In the genomic region with DNA sequence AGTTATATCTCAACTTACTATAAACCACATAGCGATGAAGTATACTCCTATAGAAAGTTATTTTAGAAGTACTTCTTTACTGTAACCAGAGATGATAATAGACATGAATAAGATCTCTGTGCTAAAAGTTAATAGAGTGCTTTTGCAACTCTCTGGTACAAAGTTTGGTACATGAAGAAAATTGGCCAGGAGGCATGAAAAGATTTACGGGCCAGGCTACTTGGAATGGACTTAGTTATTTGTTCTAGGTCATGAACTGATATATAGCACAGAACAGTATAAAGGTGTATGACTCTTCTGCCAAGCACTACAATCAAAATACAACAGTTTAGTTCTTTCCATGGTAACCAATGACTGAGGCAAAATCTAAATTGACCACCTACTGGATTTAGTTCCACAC, we compare ENCODE assay signal across 12 mouse cellular contexts. TPM values are rescaled to one million over a fixed set of nuclear protein-coding genes. Genes with fewer than 3 reads are reported as not detected.
DNase-seq lines count a peak whose midpoint lies in the region; ATAC-seq and TF ChIP-seq lines count a peak whose summit lies in the region.
"Had no signal": no experiment of that assay in that cellular context is flagged by ENCODE, and none has a peak within 500 bp of the region (broad histone marks: within the 10 kb centered on the region; RNA-seq: fewer than 3 reads in every experiment).

No protein-coding gene starts in this region.

- ATAC-seq in intestine, embryonic 14.5 days (replicated peaks; ENCODE audit: low FRiP score, low TSS enrichment, low read depth): no peak
- no peak for ATAC-seq in intestine, postnatal 0 days
- ATAC-seq in forebrain, embryonic 13.5 days: no peak
- ATAC-seq in liver, embryonic 13.5 days (ENCODE audit: low read depth): no peak
- no peak for ATAC-seq in megakaryocyte progenitor cell, adult 5-6 weeks (replicated peaks; ENCODE audit: poor library complexity)

- TF ChIP-seq POLR2A in bone marrow macrophage, adult 2 months (IDR thresholded peaks at IDR 0.05; ENCODE audit: borderline replicate concordance, low read depth, low read length): no peak

- H3K4me1 ChIP-seq in intestine, embryonic 14.5 days (replicated peaks; ENCODE audit: control insufficient read depth, insufficient read depth, low read length): no peaks in the 10 kb centered on the region; the same call in 1 of the 2 replicates
- H3K4me1 ChIP-seq in intestine, postnatal 0 days (replicated peaks; ENCODE audit: control insufficient read depth, insufficient read depth, low read length): no peaks in the 10 kb centered on the region
- no peaks in the 10 kb centered on the region for H3K4me1 ChIP-seq in bone marrow macrophage, adult 2 months (ENCODE audit: control insufficient read depth, insufficient read depth, low read length)
- H3K4me1 ChIP-seq in forebrain, embryonic 13.5 days: peaks cover 11% of the 10 kb centered on the region
- H3K4me1 ChIP-seq in liver, embryonic 13.5 days (replicated peaks): peaks cover 3% of the 10 kb centered on the region

- no peaks in the 10 kb centered on the region for H3K27me3 ChIP-seq in intestine, embryonic 14.5 days (replicated peaks; ENCODE audit: control insufficient read depth, insufficient read depth, low read length)
- no peaks in the 10 kb centered on the region for H3K27me3 ChIP-seq in intestine, postnatal 0 days (replicated peaks; ENCODE audit: control insufficient read depth, insufficient read depth, low read length)
- H3K27me3 ChIP-seq in forebrain, embryonic 13.5 days: no peaks in the 10 kb centered on the region
- H3K27me3 ChIP-seq in liver, embryonic 13.5 days: no peaks in the 10 kb centered on the region

- no peak overlapping the region for H3K9ac ChIP-seq in intestine, embryonic 14.5 days (ENCODE audit: low read length)
- H3K9ac ChIP-seq in intestine, postnatal 0 days (ENCODE audit: low read depth, low read length): no peak overlapping the region
- H3K9ac ChIP-seq in forebrain, embryonic 13.5 days: no peak overlapping the region
- H3K9ac ChIP-seq in liver, embryonic 13.5 days: no peak overlapping the region

- no peak for DNase-seq in intestine, embryonic 14.5 days (ENCODE audit: low spot score)
- no peak for DNase-seq in liver, embryonic 13.5 days
- DNase-seq in layer of hippocampus, adult 18-20 months (ENCODE audit: low spot score in 2 of 2): no peak
- DNase-seq in layer of hippocampus, adult 9-11 months: no peak
- DNase-seq: heart, adult 11 months; kidney, postnatal 36 days; right cerebral cortex, postnatal 4 days; thymus, postnatal 14 days had no signal

- H3K9me3 ChIP-seq in intestine, embryonic 14.5 days (ENCODE audit: control insufficient read depth, low read length): no peaks in the 10 kb centered on the region
- no peaks in the 10 kb centered on the region for H3K9me3 ChIP-seq in intestine, postnatal 0 days (ENCODE audit: control insufficient read depth)
- no peaks in the 10 kb centered on the region for H3K9me3 ChIP-seq in forebrain, embryonic 13.5 days (replicated peaks)
- H3K9me3 ChIP-seq in liver, embryonic 13.5 days (replicated peaks): no peaks in the 10 kb centered on the region

- no peak overlapping the region for H3K27ac ChIP-seq in intestine, embryonic 14.5 days (ENCODE audit: low read depth)
- no peak overlapping the region for H3K27ac ChIP-seq in intestine, postnatal 0 days (ENCODE audit: low read depth, low read length)
- H3K27ac ChIP-seq in bone marrow macrophage, adult 2 months (ENCODE audit: insufficient read depth, low read depth, low read length): peak overlapping the region; percentile 30
- no peak overlapping the region for H3K27ac ChIP-seq in forebrain, embryonic 13.5 days
- H3K27ac ChIP-seq in liver, embryonic 13.5 days: no peak overlapping the region

- H3K4me3 ChIP-seq in intestine, embryonic 14.5 days (ENCODE audit: low read depth, low read length): no peak overlapping the region
- H3K4me3 ChIP-seq in intestine, postnatal 0 days (ENCODE audit: low read depth, low read length): no peak overlapping the region; the same call in 1 of the 2 replicates
- H3K4me3 ChIP-seq in bone marrow macrophage, adult 2 months (ENCODE audit: insufficient read depth, low read length): no peak overlapping the region
- H3K4me3 ChIP-seq in forebrain, embryonic 13.5 days: no peak overlapping the region
- no peak overlapping the region for H3K4me3 ChIP-seq in liver, embryonic 13.5 days (replicated peaks)

- H3K4me2 ChIP-seq in intestine, embryonic 14.5 days (ENCODE audit: low read length): peak overlapping the region; percentile 53
- no peak overlapping the region for H3K4me2 ChIP-seq in intestine, postnatal 0 days (replicated peaks; ENCODE audit: low read depth)
- H3K4me2 ChIP-seq in forebrain, embryonic 13.5 days: peak overlapping the region; percentile 58; the same call in 1 of the 2 replicates
- peak overlapping the region; percentile 69; the same call in 1 of the 2 replicates for H3K4me2 ChIP-seq in liver, embryonic 13.5 days

- no peaks in the 10 kb centered on the region for H3K36me3 ChIP-seq in intestine, embryonic 14.5 days (ENCODE audit: control insufficient read depth, insufficient read depth, low read length)
- no peaks in the 10 kb centered on the region for H3K36me3 ChIP-seq in intestine, postnatal 0 days (ENCODE audit: control insufficient read depth, insufficient read depth)
- no peaks in the 10 kb centered on the region for H3K36me3 ChIP-seq in forebrain, embryonic 13.5 days (ENCODE audit: poor library complexity, severe bottlenecking)
- no peaks in the 10 kb centered on the region for H3K36me3 ChIP-seq in liver, embryonic 13.5 days

- no peak for TF ChIP-seq CTCF in intestine, postnatal 0 days (IDR thresholded peaks at IDR 0.05; ENCODE audit: low read depth)
- TF ChIP-seq CTCF in bone marrow macrophage, adult 2 months (IDR thresholded peaks at IDR 0.05; ENCODE audit: low read depth, low read length): no peak

- WGBS in intestine, embryonic 14.5 days: 98% methylated on average over 2 of the region's 2 CpGs
- WGBS in intestine, postnatal 0 days: 76% methylated on average over 2 of the region's 2 CpGs
- 97% methylated on average over 2 of the region's 2 CpGs for WGBS in forebrain, embryonic 13.5 days
- 81% methylated on average over 2 of the region's 2 CpGs for WGBS in liver, embryonic 13.5 days (ENCODE audit: insufficient replicate concordance)

RNA-seq across cellular contexts. Expression of a gene that starts 1.3 kb away (rescaled TPM):
- polyA plus RNA-seq in intestine, embryonic 14.5 days (2014; fragmentation: Nextera tagmentation; extraction: Ambion mirVana): 22.0 and 23.7 TPM in 2 replicates
- 19.4 and 20.6 TPM in 2 replicates for polyA plus RNA-seq in intestine, postnatal 0 days (2015; fragmentation: Nextera tagmentation; extraction: Ambion mirVana)
- 59.4 and 60.1 TPM in 2 replicates for polyA plus RNA-seq in bone marrow macrophage, adult 2 months (2012; ENCODE audit: insufficient read depth, insufficient read length, missing spikeins)
- 15.1 and 15.6 TPM in 2 replicates for polyA plus RNA-seq in forebrain, embryonic 13.5 days (2015; fragmentation: Nextera tagmentation; extraction: Ambion mirVana)
- 6.5 and 8.3 TPM in 2 replicates for polyA plus RNA-seq in liver, embryonic 13.5 days (2015; fragmentation: Nextera tagmentation; extraction: Ambion mirVana)
- 10 to 100 TPM; 18.4 to 18.5 TPM for total RNA-seq in layer of hippocampus, adult 18-20 months (2021)
- 28.3 and 28.5 TPM in 2 replicates for total RNA-seq in megakaryocyte progenitor cell, adult 5-6 weeks (2015)
- total RNA-seq in megakaryocyte progenitor cell, adult 5-6 weeks (2017): 17.6 and 25.2 TPM in 2 replicates

RNA-seq across cellular contexts. Expression of a gene that starts 1.5 kb away (rescaled TPM):
- 8.3 and 10.1 TPM in 2 replicates for polyA plus RNA-seq in intestine, embryonic 14.5 days (2014; fragmentation: Nextera tagmentation; extraction: Ambion mirVana)
- polyA plus RNA-seq in intestine, postnatal 0 days (2015; fragmentation: Nextera tagmentation; extraction: Ambion mirVana): 2.1 TPM in 2 replicates
- 3.1 and 3.4 TPM in 2 replicates for polyA plus RNA-seq in bone marrow macrophage, adult 2 months (2012; ENCODE audit: insufficient read depth, insufficient read length, missing spikeins)
- polyA plus RNA-seq in forebrain, embryonic 13.5 days (2015; fragmentation: Nextera tagmentation; extraction: Ambion mirVana): 7.2 and 7.7 TPM in 2 replicates
- 6.4 and 8.4 TPM in 2 replicates for polyA plus RNA-seq in liver, embryonic 13.5 days (2015; fragmentation: Nextera tagmentation; extraction: Ambion mirVana)
- total RNA-seq in layer of hippocampus, adult 18-20 months (2021): 1 to 10 TPM; 1.8 to 2.0 TPM
- 7.9 and 12.0 TPM in 2 replicates for total RNA-seq in megakaryocyte progenitor cell, adult 5-6 weeks (2015)
- 11.7 and 12.8 TPM in 2 replicates for total RNA-seq in megakaryocyte progenitor cell, adult 5-6 weeks (2017)

RNA-seq across cellular contexts. Expression of a gene that starts 25.8 kb away (rescaled TPM):
- not detected in 2 replicates for polyA plus RNA-seq in intestine, embryonic 14.5 days (2014; fragmentation: Nextera tagmentation; extraction: Ambion mirVana)
- not detected in 2 replicates for polyA plus RNA-seq in intestine, postnatal 0 days (2015; fragmentation: Nextera tagmentation; extraction: Ambion mirVana)
- not detected in 2 replicates for polyA plus RNA-seq in bone marrow macrophage, adult 2 months (2012; ENCODE audit: insufficient read depth, insufficient read length, missing spikeins)
- not detected in 2 replicates for polyA plus RNA-seq in forebrain, embryonic 13.5 days (2015; fragmentation: Nextera tagmentation; extraction: Ambion mirVana)
- polyA plus RNA-seq in liver, embryonic 13.5 days (2015; fragmentation: Nextera tagmentation; extraction: Ambion mirVana): not detected in 2 replicates
- not detected for total RNA-seq in layer of hippocampus, adult 18-20 months (2021)
- total RNA-seq in megakaryocyte progenitor cell, adult 5-6 weeks (2015): not detected in 2 replicates
- not detected in 2 replicates for total RNA-seq in megakaryocyte progenitor cell, adult 5-6 weeks (2017)
